Mouse (Mus musculus) skeletal muscle tissue, postnatal 0 days (tissue): Measurements from ENCODE around the gene Midn. TPM values are rescaled to one million over a fixed set of nuclear protein-coding genes. Genes with fewer than 3 reads are reported as not detected.

Experiments used
- polyA plus RNA-seq: library from polyadenylated mRNA; unstranded; fragments of >200 nt; fragmentation: Nextera tagmentation; extraction: Ambion mirVana; gene quantifications from 2 replicates; pipeline ENCODE4 v1.2.1, GENCODE M21; 2015

Gene Midn
- polyA plus RNA-seq: 6.1 and 8.5 TPM in 2 replicates

GRCm38 (mm10) chr10:80147719-80148601, at the start of gene Midn:
Gene Midn (plus strand): TSS chr10:80148272.

DNA sequence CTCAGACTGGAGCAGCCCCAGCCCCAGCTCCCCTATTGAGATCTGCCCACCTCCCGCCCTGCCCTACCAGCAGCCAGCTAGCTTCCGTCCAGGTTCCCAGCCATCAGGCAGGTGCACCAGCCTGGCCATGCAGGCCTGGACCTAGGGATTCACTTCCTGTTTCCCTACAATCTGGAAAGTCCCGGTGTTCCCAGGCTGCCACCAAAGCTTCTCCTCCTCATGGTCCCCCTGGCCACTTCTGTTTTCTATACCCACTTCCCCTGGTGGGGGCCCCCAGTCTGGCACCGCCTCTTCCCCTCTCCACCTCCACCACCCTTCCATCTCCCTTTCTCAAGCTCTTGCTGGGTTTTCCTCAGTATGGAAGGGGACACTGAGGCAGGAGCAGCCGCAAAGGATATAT, 42.6 kb upstream of the Midn start, which contains the start of gene Sbno2:
TSS of gene Sbno2 (minus strand) at position 112 of the 400 bp plus-strand sequence.

GRCm38 (mm10) chr10:80115290-80115943, 32.7 kb upstream of the Midn start, which contains the start of gene Stk11:
Gene Stk11 (plus strand): TSS chr10:80115803.

GRCm38 (mm10) chr10:80138553-80139438, 9.3 kb upstream of the Midn start, which contains the start of gene Atp5d:
Gene Atp5d (plus strand): TSS chr10:80138632.

GRCm38 (mm10) chr10:80140666-80141035, 7.4 kb upstream of the Midn start, which contains the start of gene Cbarp:
Gene Cbarp (minus strand): TSS chr10:80140835.

GRCm38 (mm10) chr10:80165392-80166128, 17.5 kb downstream of the Midn start, which contains the start of gene Cirbp:
Gene Cirbp (plus strand): TSS chr10:80165985.

GRCm38 (mm10) chr10:80172527-80173292, 24.6 kb downstream of the Midn start, which contains the start of gene 1600002K03Rik:
Gene 1600002K03Rik (plus strand): TSS chr10:80172944.

DNA sequence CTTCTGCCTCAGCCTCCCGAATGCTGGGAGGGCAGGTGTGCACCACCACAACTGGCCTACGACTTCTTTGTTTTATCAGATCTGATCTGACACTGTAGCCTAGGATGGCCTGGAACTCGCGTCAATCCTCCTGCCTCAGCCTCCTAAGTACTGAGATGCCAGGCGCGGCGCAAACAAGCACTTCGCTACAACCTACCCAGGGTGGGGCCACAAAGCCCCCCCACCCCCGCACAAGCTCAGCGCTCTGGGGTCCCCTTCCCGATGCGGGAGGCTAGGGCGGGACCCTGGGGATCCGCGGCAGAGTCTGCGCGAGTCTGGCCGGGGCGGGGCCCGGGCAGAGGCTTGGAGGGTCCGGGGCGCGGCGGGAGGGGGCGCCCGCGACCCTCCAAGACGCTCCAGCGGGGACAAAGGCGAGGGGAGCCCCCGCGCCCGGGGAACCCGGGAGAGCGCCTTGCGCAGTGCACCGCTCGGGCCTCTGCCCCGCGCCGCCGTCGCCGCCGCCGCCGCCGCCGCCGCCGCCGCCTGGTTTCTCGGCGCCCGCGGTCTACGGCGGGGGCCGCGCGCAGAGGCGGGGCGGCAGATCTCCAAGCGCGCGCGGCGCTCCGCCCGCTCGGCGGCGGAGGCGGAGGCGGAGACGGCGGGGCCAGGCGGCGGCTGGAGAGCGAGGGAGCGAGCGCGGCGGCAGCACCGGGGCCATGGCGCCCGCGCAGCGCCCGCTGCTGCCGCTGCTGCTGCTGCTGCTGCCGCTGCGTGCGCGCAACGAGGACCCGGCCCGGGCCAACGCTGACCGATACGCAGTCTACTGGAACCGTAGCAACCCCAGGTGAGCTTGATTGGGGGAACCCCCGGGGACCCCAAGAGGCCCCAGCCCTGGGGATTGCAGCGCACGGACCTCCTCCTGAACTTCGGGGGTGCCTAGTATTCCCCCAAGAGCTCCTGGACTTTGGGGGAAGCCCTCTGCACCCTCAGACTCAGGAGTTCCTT, 31.3 kb downstream of the Midn start, which contains the start of gene Efna2:
TSS of gene Efna2 (plus strand) at position 415 of the 984 bp plus-strand sequence.

Other genes starting within 250 kb of the Midn start
- gene Med16, start 239.3 kb upstream of the Midn start, polyA plus RNA-seq: 22.4 and 23.7 TPM in 2 replicates
- gene Gm26602, start 237.4 kb upstream of the Midn start, polyA plus RNA-seq: 15.9 TPM in 1 of 2 replicates, not detected in the other
- gene Kiss1r, start 231.3 kb upstream of the Midn start, polyA plus RNA-seq: 0.36 and 0.54 TPM in 2 replicates
- gene R3hdm4, start 227.1 kb upstream of the Midn start, polyA plus RNA-seq: 89.9 and 90.5 TPM in 2 replicates
- 0.69 and 2.1 TPM in 2 replicates for gene Arid3a, start 221.2 kb upstream of the Midn start, polyA plus RNA-seq
- gene Wdr18, start 188.1 kb upstream of the Midn start, polyA plus RNA-seq: 55.1 and 61.1 TPM in 2 replicates
- gene Grin3b, start 177.6 kb upstream of the Midn start, polyA plus RNA-seq: 0.32 and 0.43 TPM in 2 replicates
- gene Tmem259, start 163.9 kb upstream of the Midn start, polyA plus RNA-seq: 23.1 and 23.6 TPM in 2 replicates
- 44.5 and 55.3 TPM in 2 replicates for gene Cnn2, start 159.7 kb upstream of the Midn start, polyA plus RNA-seq
- gene Abca7, start 151.8 kb upstream of the Midn start, polyA plus RNA-seq: 1.5 TPM in 2 replicates
- gene Arhgap45, start 131.6 kb upstream of the Midn start, polyA plus RNA-seq: 2.7 and 4.2 TPM in 2 replicates
- 132 and 134 TPM in 2 replicates for gene Polr2e, start 108.5 kb upstream of the Midn start, polyA plus RNA-seq
- gene Gpx4, start 101.1 kb upstream of the Midn start, polyA plus RNA-seq: 705 and 782 TPM in 2 replicates
- 4.7 and 5.6 TPM in 2 replicates for gene Sbno2, start 42.7 kb upstream of the Midn start, polyA plus RNA-seq
- 13.9 and 16.6 TPM in 2 replicates for gene Stk11, start 32.5 kb upstream of the Midn start, polyA plus RNA-seq
- 1,084 and 1,218 TPM in 2 replicates for gene Atp5d, start 9.6 kb upstream of the Midn start, polyA plus RNA-seq
- 0.37 and 0.73 TPM in 2 replicates for gene Cbarp, start 7.4 kb upstream of the Midn start, polyA plus RNA-seq
- 202 and 207 TPM in 2 replicates for gene Cirbp, start 17.7 kb downstream of the Midn start, polyA plus RNA-seq
- gene 1600002K03Rik, start 24.7 kb downstream of the Midn start, polyA plus RNA-seq: 4.9 and 6.3 TPM in 2 replicates
- 3.7 and 4.3 TPM in 2 replicates for gene Efna2, start 31.2 kb downstream of the Midn start, polyA plus RNA-seq
- gene Mum1, start 78.2 kb downstream of the Midn start, polyA plus RNA-seq: 44.5 and 52.6 TPM in 2 replicates
- 696 and 892 TPM in 2 replicates for gene Ndufs7, start 100.8 kb downstream of the Midn start, polyA plus RNA-seq
- gene Gamt, start 112.7 kb downstream of the Midn start, polyA plus RNA-seq: 487 and 520 TPM in 2 replicates
- gene Dazap1, start 113.2 kb downstream of the Midn start, polyA plus RNA-seq: 25.6 and 28.9 TPM in 2 replicates
- 529 and 552 TPM in 2 replicates for gene Rps15, start 144.2 kb downstream of the Midn start, polyA plus RNA-seq
- gene Apc2, start 147.7 kb downstream of the Midn start, polyA plus RNA-seq: 0.19 and 0.21 TPM in 2 replicates
- gene 2310011J03Rik, start 172.3 kb downstream of the Midn start, polyA plus RNA-seq: 23.0 and 30.4 TPM in 2 replicates
- 2.4 and 4.2 TPM in 2 replicates for gene Pcsk4, start 181.2 kb downstream of the Midn start, polyA plus RNA-seq
- gene Reep6, start 181.7 kb downstream of the Midn start, polyA plus RNA-seq: 3.6 and 16.4 TPM in 2 replicates
- gene Adamtsl5, start 200.1 kb downstream of the Midn start, polyA plus RNA-seq: 12.6 and 13.8 TPM in 2 replicates
- gene Plk5, start 208.2 kb downstream of the Midn start, polyA plus RNA-seq: 0.14 and 0.23 TPM in 2 replicates
- 2.8 and 3.6 TPM in 2 replicates for gene Mex3d, start 239.4 kb downstream of the Midn start, polyA plus RNA-seq